13 mouse cellular contexts compared by ENCODE assay signal in genomic region chr13:69946615-69947014, GRCm38 (mm10).
DNase-seq lines count a peak whose midpoint lies in the region; ATAC-seq and TF ChIP-seq lines count a peak whose summit lies in the region.
"Had no signal": no experiment of that assay in that cellular context is flagged by ENCODE, and none has a peak within 500 bp of the region (broad histone marks: within the 10 kb centered on the region; RNA-seq: fewer than 3 reads in every experiment).

No protein-coding gene starts in this region.

- no peak for TF ChIP-seq CTCF in brain, embryonic 14.5 days (IDR thresholded peaks at IDR 0.05; ENCODE audit: borderline replicate concordance, extremely low read depth, insufficient read depth, insufficient read length)
- TF ChIP-seq CTCF in lung, adult 2 months (IDR thresholded peaks at IDR 0.05; ENCODE audit: insufficient read depth, low read length) = no peak

- H3K36me3 ChIP-seq in hindbrain, embryonic 14.5 days (replicated peaks; ENCODE audit: control insufficient read depth, insufficient read depth) = no peaks in the 10 kb centered on the region
- no peaks in the 10 kb centered on the region for H3K36me3 ChIP-seq in hindbrain, embryonic 10.5 days
- H3K36me3 ChIP-seq: embryonic facial prominence, embryonic 10.5 days; liver, embryonic 12.5 days had no signal

- intact Hi-C loops in heart, postnatal 14 days (cut with DNase I) = no loop called here

- no peak overlapping the region for H3K4me2 ChIP-seq in hindbrain, embryonic 14.5 days (replicated peaks)
- H3K4me2 ChIP-seq: liver, embryonic 12.5 days had no signal

- H3K4me1 ChIP-seq in hindbrain, embryonic 14.5 days (replicated peaks; ENCODE audit: control insufficient read depth, insufficient read depth, low read length) = peaks cover 13% of the 10 kb centered on the region
- peaks cover 17% of the 10 kb centered on the region for H3K4me1 ChIP-seq in hindbrain, embryonic 10.5 days (replicated peaks)
- H3K4me1 ChIP-seq in lung, adult 2 months (ENCODE audit: control insufficient read depth, insufficient read depth, low read length) = no peaks in the 10 kb centered on the region
- H3K4me1 ChIP-seq: embryonic facial prominence, embryonic 10.5 days; liver, embryonic 12.5 days had no signal

- no peak for DNase-seq in hindbrain, embryonic 14.5 days (ENCODE audit: low spot score)
- no peak for DNase-seq in hindbrain, embryonic 10.5 days (ENCODE audit: low spot score)
- peak; percentile 47 for DNase-seq in brain, embryonic 14.5 days (ENCODE audit: low read depth)
- peak; percentile 84 for DNase-seq in cerebellum, adult 9-10 months
- peak; percentile 2 to 4 for DNase-seq in heart, postnatal 14 days
- no peak for DNase-seq in lung, adult 2 months
- DNase-seq in spleen, postnatal 4 days (ENCODE audit: low spot score in 2 of 2) = no peak
- DNase-seq: thymus, postnatal 25 days had no signal

- no peak overlapping the region for H3K4me3 ChIP-seq in hindbrain, embryonic 14.5 days (replicated peaks; ENCODE audit: low read length)
- no peak overlapping the region for H3K4me3 ChIP-seq in hindbrain, embryonic 10.5 days
- no peak overlapping the region for H3K4me3 ChIP-seq in lung, adult 2 months (replicated peaks; ENCODE audit: extremely low read depth, low read depth, low read length)
- H3K4me3 ChIP-seq: embryonic facial prominence, embryonic 10.5 days; liver, embryonic 12.5 days; myocyte had no signal

- no peak overlapping the region for H3K9ac ChIP-seq in hindbrain, embryonic 14.5 days
- H3K9ac ChIP-seq: liver, embryonic 12.5 days had no signal

- no peak for TF ChIP-seq POLR2A in brain, embryonic 14.5 days (IDR thresholded peaks at IDR 0.05; ENCODE audit: borderline replicate concordance, extremely low read depth, insufficient read depth, insufficient read length, poor library complexity, severe bottlenecking)
- no peak for TF ChIP-seq POLR2A in lung, adult 2 months (IDR thresholded peaks at IDR 0.05; ENCODE audit: borderline replicate concordance, extremely low read depth, low read depth, low read length)

- ATAC-seq in hindbrain, embryonic 14.5 days (ENCODE audit: low FRiP score) = no peak
- ATAC-seq: liver, embryonic 12.5 days had no signal

- WGBS in hindbrain, embryonic 14.5 days = 61% methylated on average over 7 of the region's 7 CpGs
- 82% methylated on average over 7 of the region's 7 CpGs for WGBS in hindbrain, embryonic 10.5 days
- 66% methylated on average over 7 of the region's 7 CpGs for WGBS in lung, adult 2 months

- H3K9me3 ChIP-seq in hindbrain, embryonic 14.5 days (ENCODE audit: control insufficient read depth, low read length) = peaks cover 6% of the 10 kb centered on the region; the same call in 1 of the 2 replicates
- peaks cover 5% of the 10 kb centered on the region for H3K9me3 ChIP-seq in hindbrain, embryonic 10.5 days
- H3K9me3 ChIP-seq: liver, embryonic 12.5 days had no signal

- H3K27ac ChIP-seq in hindbrain, embryonic 14.5 days = 0 out of 2 replicates have a peak overlapping the region, but pooled peaks have one; percentile 16
- no peak overlapping the region for H3K27ac ChIP-seq in hindbrain, embryonic 10.5 days
- H3K27ac ChIP-seq: embryonic facial prominence, embryonic 10.5 days; kidney, postnatal 0 days; liver, embryonic 12.5 days had no signal

- no peaks in the 10 kb centered on the region for H3K27me3 ChIP-seq in hindbrain, embryonic 14.5 days (ENCODE audit: control insufficient read depth, insufficient read depth, low read length)
- no peaks in the 10 kb centered on the region for H3K27me3 ChIP-seq in hindbrain, embryonic 10.5 days (ENCODE audit: insufficient read depth, poor library complexity, severe bottlenecking)
- H3K27me3 ChIP-seq: CH12.LX; liver, embryonic 12.5 days had no signal

Comparison
In these comparisons a context has a peak if more than half of its experiments do, and no peak if none do; other contexts are left out.
1. DNase-seq: peak in brain, embryonic 14.5 days (single experiment), cerebellum, adult 9-10 months (single experiment) and heart, postnatal 14 days (2 of 2); none in hindbrain, embryonic 14.5 days (single experiment), hindbrain, embryonic 10.5 days (single experiment), lung, adult 2 months (single experiment) and spleen, postnatal 4 days (0 of 2).